Mouse (Mus musculus): ENCODE results near the gene Prkd3. TPM values are rescaled to one million over a fixed set of nuclear protein-coding genes. Genes with fewer than 3 reads are reported as not detected.
A peak's percentile ranks its signal among the peaks of the same experiment; 100 is the strongest.

Prkd3 gene
- total and polyA plus RNA-seq, 3 experiments, result 4.8 to 5.7 TPM; not detected in 1

GRCm38 (mm10) chr17:78916369-78916813 lies 104.2 kb downstream of the Prkd3 start, which contains the start of gene Cebpzos:
Cebpzos (plus strand) TSS chr17:78916500.
- no peaks in the 10 kb centered on the region; the same call in 1 of the 2 replicates for H3K79me2 ChIP-seq (ENCODE audit: control insufficient read depth, insufficient read depth, low read length, poor library complexity)
- H3K27ac ChIP-seq (ENCODE audit: control insufficient read depth, low read depth, low read length), result peak within 1 kb of the TSS; percentile 53
- no peaks in the 10 kb centered on the region for H3K27me3 ChIP-seq (ENCODE audit: control insufficient read depth in 1 of 2, insufficient read depth in 2 of 2, low read length in 2 of 2)
- H3K36me3 ChIP-seq (ENCODE audit: control insufficient read depth in 1 of 2, insufficient read depth in 2 of 2, low read length in 2 of 2), result peaks cover 4 to 12% of the 10 kb centered on the region in 2 experiments
- peak; percentile 95 for DNase-seq (ENCODE audit: low read depth, low spot score)
- H3K4me1 ChIP-seq (ENCODE audit: control insufficient read depth in 1 of 2, insufficient read depth in 2 of 2, low read length in 2 of 2), result peaks cover 0 to 14% of the 10 kb centered on the region in 2 experiments; a peak in 3 of 4 replicates
- H3K9me3 ChIP-seq (replicated peaks; ENCODE audit: insufficient read depth, low read length), result no peaks in the 10 kb centered on the region
- peak within 1 kb of the TSS; percentile 76 for H3K9ac ChIP-seq (ENCODE audit: control insufficient read depth, low read depth, low read length, poor library complexity, severe bottlenecking)
- H3K4me3 ChIP-seq (ENCODE audit: control insufficient read depth in 1 of 2, insufficient read depth in 1 of 2, low read depth in 2 of 2, low read length in 2 of 2), result peak within 1 kb of the TSS; percentile 65
- TF ChIP-seq MAFK (IDR thresholded peaks at IDR 0.05; ENCODE audit: borderline replicate concordance, low read depth, low read length) (no peak), POLR2A (IDR thresholded peaks at IDR 0.05; ENCODE audit: control insufficient read depth in 1 of 2, insufficient read depth in 1 of 2, low read depth in 1 of 2, low read length in 2 of 2, poor library complexity in 1 of 2) (peak; percentile 55 to 86; a peak in 3 of 4 replicates), RAD21 (IDR thresholded peaks at IDR 0.05; ENCODE audit: low read depth, low read length) (no peak), SIN3A (IDR thresholded peaks at IDR 0.05; ENCODE audit: low read length) (peak; percentile 44; the same call in 1 of the 2 replicates), ZMIZ1 (IDR thresholded peaks at IDR 0.05; ENCODE audit: low read depth, low read length) (no peak), NRF1 (IDR thresholded peaks at IDR 0.05; ENCODE audit: insufficient read depth, low read depth, low read length, poor library complexity, severe bottlenecking) (peak; percentile 80), USF1 (IDR thresholded peaks at IDR 0.05; ENCODE audit: low read depth, low read length) (no peak), GABPA (IDR thresholded peaks at IDR 0.05; ENCODE audit: low read depth, low read length) (no peak), TCF12 (IDR thresholded peaks at IDR 0.05; ENCODE audit: low read depth, low read length) (peak; percentile 5), MYC (IDR thresholded peaks at IDR 0.05; ENCODE audit: low read depth, low read length) (0 out of 2 replicates have a peak, but pooled peaks have one; percentile 23), NELFE (IDR thresholded peaks at IDR 0.05; ENCODE audit: low read depth, low read length) (peak; percentile 63; the same call in 1 of the 2 replicates), HCFC1 (IDR thresholded peaks at IDR 0.05; ENCODE audit: low read depth, low read length) (peak; percentile 89), USF2 (IDR thresholded peaks at IDR 0.05; ENCODE audit: borderline replicate concordance in 1 of 2, insufficient read depth in 1 of 2, low read depth in 1 of 2, low read length in 2 of 2) (no peak), KAT2A (conservative IDR thresholded peaks at IDR 0.05; ENCODE audit: low read depth, low read length) (peak; percentile 68; the same call in 1 of the 2 replicates), ELF1 (IDR thresholded peaks at IDR 0.05; ENCODE audit: low read depth, low read length) (peak; percentile 84), MXI1 (IDR thresholded peaks at IDR 0.05; ENCODE audit: low read depth, low read length) (peak; percentile 82), MAX (IDR thresholded peaks at IDR 0.05; ENCODE audit: low read length) (peak; percentile 53; the same call in 1 of the 2 replicates), TBP (IDR thresholded peaks at IDR 0.05; ENCODE audit: low read depth, low read length) (peak; percentile 42; the same call in 1 of the 2 replicates), MAZ (IDR thresholded peaks at IDR 0.05; ENCODE audit: low read depth, low read length) (0 out of 2 replicates have a peak, but pooled peaks have one; percentile 38), MYB (IDR thresholded peaks at IDR 0.05; ENCODE audit: low read depth, low read length) (no peak)
